Mouse (Mus musculus) megakaryocyte, embryonic 14.5 days (primary cell): ENCODE data around the gene Zcchc17.

Experiments
- FLI1 ChIP-seq: IDR thresholded peaks from 2 replicates; pipeline ENCODE4 v1.6.1; 2012; ENCODE audit warnings: low read length, inconsistent platforms, mixed read lengths
- GATA1 ChIP-seq: IDR thresholded peaks from 3 replicates; pipeline ENCODE4 v1.6.1; 2012; ENCODE audit warnings: mixed read lengths, low read length, inconsistent platforms, borderline replicate concordance

- TF ChIP-seq GATA1 (no peak), FLI1 (no peak)
Observed at GRCm38 (mm10) chr4:130309254-130309653, 50.5 kb downstream of the Zcchc17 start.
